Mouse (Mus musculus): ENCODE measurements around the gene Bckdha. TPM values are rescaled to one million over a fixed set of nuclear protein-coding genes. Genes with fewer than 3 reads are reported as not detected.

Bckdha gene
- total RNA-seq, 1 experiment, result 96.0 TPM

DNA sequence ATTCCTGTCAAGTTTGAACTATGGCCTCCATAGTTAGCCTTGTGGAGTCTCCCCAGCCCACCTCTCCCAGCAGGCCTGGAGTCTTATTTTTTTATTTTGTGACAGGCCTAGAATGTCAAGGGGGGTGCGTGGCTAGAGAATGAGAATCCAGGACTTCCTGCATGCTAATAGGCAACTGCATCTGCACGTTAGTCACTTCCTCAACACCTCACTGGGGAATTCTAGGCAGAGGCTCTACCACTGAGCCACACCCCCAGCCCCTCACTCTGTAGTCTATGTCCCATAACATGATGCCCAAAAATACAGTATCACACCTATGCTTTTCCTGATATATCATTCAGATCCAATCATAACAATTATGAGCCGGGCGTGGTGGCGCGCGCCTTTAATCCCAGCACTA lies 18.2 kb upstream of the Bckdha start:
- in situ Hi-C loops (cut with MboI; ENCODE audit: low sequenced_read_pairs in 2 of 2, unreplicated experiment in 2 of 2), result no loop called here
- Histone ChIP-seq H3K36me3 (ENCODE audit: control insufficient read depth, insufficient read depth, low read length, poor library complexity, severe bottlenecking) (no peaks in the 10 kb centered on the region), H3K4me1 (ENCODE audit: control insufficient read depth in 2 of 2, insufficient read depth in 2 of 2, low read length in 2 of 2, poor library complexity in 1 of 2) (peaks cover 0 to 6% of the 10 kb centered on the region in 2 experiments; a peak in 1 of 4 replicates), H3K9me3 (ENCODE audit: control insufficient read depth, insufficient read depth, low read depth, low read length) (no peaks in the 10 kb centered on the region), H3K27ac (ENCODE audit: insufficient read depth, low read depth, low read length, poor library complexity, severe bottlenecking) (no peak overlapping the region), H3K4me3 (ENCODE audit: insufficient read depth in 1 of 2, low read depth in 1 of 2, low read length in 2 of 2, poor library complexity in 1 of 2, severe bottlenecking in 1 of 2) (no peak overlapping the region), H3K9ac (ENCODE audit: insufficient read depth, low read depth, low read length, poor library complexity, severe bottlenecking) (no peak overlapping the region)
- TF ChIP-seq ZC3H11A (IDR thresholded peaks at IDR 0.05; ENCODE audit: borderline replicate concordance, low read depth, low read length) (no peak), MAFK (IDR thresholded peaks at IDR 0.05; ENCODE audit: insufficient read depth, low read depth, low read length) (no peak), CHD2 (IDR thresholded peaks at IDR 0.05; ENCODE audit: low read depth, low read length) (no peak), HCFC1 (IDR thresholded peaks at IDR 0.05; ENCODE audit: borderline replicate concordance, insufficient read depth, low read length) (no peak), ZNF384 (IDR thresholded peaks at IDR 0.05; ENCODE audit: low read depth, low read length) (no peak)
- DNase-seq (ENCODE audit: low read depth, low spot score), result no peak

DNA sequence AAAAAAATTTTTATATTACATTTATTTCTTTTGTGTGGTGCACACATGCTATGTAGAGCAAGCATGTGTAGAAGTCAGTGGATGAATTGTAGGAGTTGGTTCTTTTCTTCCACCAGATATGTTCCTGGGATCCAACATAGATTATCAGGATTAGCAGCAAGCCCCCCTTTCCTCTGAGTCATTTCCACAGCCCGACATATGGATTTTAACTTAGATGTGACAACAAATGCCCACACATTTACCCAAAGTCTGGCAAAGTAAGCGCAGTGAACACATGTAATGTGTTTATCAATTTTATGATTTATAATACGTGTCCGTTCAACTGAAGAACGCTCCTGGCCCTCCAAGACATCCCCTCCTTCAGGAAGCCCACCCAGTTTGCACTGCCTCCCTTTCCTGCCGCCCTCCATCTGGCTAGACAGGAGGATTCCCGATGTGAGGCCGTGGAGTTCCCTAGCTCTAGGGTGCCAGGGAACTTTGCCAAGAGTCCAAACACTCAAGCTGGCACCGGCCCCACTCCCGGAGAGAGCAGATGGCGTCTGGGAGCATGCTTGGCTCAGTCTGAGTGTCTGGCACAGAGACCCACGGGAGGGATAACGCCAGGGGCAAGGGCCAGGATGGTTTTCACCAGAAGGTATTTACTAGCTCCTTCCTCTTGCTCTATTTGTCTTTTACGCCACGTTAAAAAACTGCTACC lies 17.5 kb upstream of the Bckdha start:
- TF ChIP-seq MAFK (IDR thresholded peaks at IDR 0.05; ENCODE audit: insufficient read depth, low read depth, low read length) (no peak), ZC3H11A (IDR thresholded peaks at IDR 0.05; ENCODE audit: borderline replicate concordance, low read depth, low read length) (no peak), HCFC1 (IDR thresholded peaks at IDR 0.05; ENCODE audit: borderline replicate concordance, insufficient read depth, low read length) (no peak), CHD2 (IDR thresholded peaks at IDR 0.05; ENCODE audit: low read depth, low read length) (no peak), ZNF384 (IDR thresholded peaks at IDR 0.05; ENCODE audit: low read depth, low read length) (no peak)
- Histone ChIP-seq H3K4me1 (ENCODE audit: control insufficient read depth in 2 of 2, insufficient read depth in 2 of 2, low read length in 2 of 2, poor library complexity in 1 of 2) (peaks cover 0 to 6% of the 10 kb centered on the region in 2 experiments; a peak in 1 of 4 replicates), H3K4me3 (ENCODE audit: insufficient read depth in 1 of 2, low read depth in 1 of 2, low read length in 2 of 2, poor library complexity in 1 of 2, severe bottlenecking in 1 of 2) (no peak overlapping the region), H3K36me3 (ENCODE audit: control insufficient read depth, insufficient read depth, low read length, poor library complexity, severe bottlenecking) (no peaks in the 10 kb centered on the region), H3K9ac (ENCODE audit: insufficient read depth, low read depth, low read length, poor library complexity, severe bottlenecking) (no peak overlapping the region), H3K27ac (ENCODE audit: insufficient read depth, low read depth, low read length, poor library complexity, severe bottlenecking) (no peak overlapping the region), H3K9me3 (ENCODE audit: control insufficient read depth, insufficient read depth, low read depth, low read length) (no peaks in the 10 kb centered on the region)
- in situ Hi-C loops (cut with MboI; ENCODE audit: low sequenced_read_pairs in 2 of 2, unreplicated experiment in 2 of 2), result no loop called here
- DNase-seq (ENCODE audit: low read depth, low spot score), result no peak

DNA sequence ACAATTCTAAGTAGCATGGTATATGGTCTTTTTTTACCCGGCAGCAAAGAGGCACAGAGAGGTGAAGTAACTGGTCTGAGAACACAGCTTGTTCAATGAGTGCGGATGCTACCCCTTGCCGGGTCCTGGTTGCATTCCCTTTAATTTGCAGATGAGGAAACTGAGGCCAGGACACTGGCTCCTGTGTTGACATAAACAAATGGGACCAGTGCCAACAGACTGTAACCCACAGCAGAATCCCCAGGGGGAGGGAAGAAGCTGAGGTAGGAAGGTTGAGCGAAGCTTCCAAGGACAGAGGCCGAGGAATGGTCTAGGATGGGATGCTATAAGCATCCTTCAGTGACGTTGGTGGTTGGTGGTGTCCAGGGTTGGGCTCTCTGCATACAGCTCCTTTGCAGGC lies 16.6 kb upstream of the Bckdha start:
- in situ Hi-C loops (cut with MboI; ENCODE audit: low sequenced_read_pairs in 2 of 2, unreplicated experiment in 2 of 2), result no loop called here
- peaks cover 2% of the 10 kb centered on the region; the same call in 1 of the 2 replicates for H3K36me3 ChIP-seq (ENCODE audit: control insufficient read depth, insufficient read depth, low read length, poor library complexity, severe bottlenecking)
- H3K4me1 ChIP-seq (ENCODE audit: control insufficient read depth in 2 of 2, insufficient read depth in 2 of 2, low read length in 2 of 2, poor library complexity in 1 of 2), result peaks cover 0 to 9% of the 10 kb centered on the region in 2 experiments; a peak in 3 of 4 replicates
- no peak for DNase-seq (ENCODE audit: low read depth, low spot score)
- H3K9ac ChIP-seq (ENCODE audit: insufficient read depth, low read depth, low read length, poor library complexity, severe bottlenecking), result no peak overlapping the region
- TF ChIP-seq CHD2 (IDR thresholded peaks at IDR 0.05; ENCODE audit: low read depth, low read length) (no peak), HCFC1 (IDR thresholded peaks at IDR 0.05; ENCODE audit: borderline replicate concordance, insufficient read depth, low read length) (no peak), ZNF384 (IDR thresholded peaks at IDR 0.05; ENCODE audit: low read depth, low read length) (no peak), ZC3H11A (IDR thresholded peaks at IDR 0.05; ENCODE audit: borderline replicate concordance, low read depth, low read length) (no peak), MAFK (IDR thresholded peaks at IDR 0.05; ENCODE audit: insufficient read depth, low read depth, low read length) (no peak)
- H3K27ac ChIP-seq (ENCODE audit: insufficient read depth, low read depth, low read length, poor library complexity, severe bottlenecking), result no peak overlapping the region
- H3K4me3 ChIP-seq (ENCODE audit: insufficient read depth in 1 of 2, low read depth in 1 of 2, low read length in 2 of 2, poor library complexity in 1 of 2, severe bottlenecking in 1 of 2), result 0 out of 4 replicates have a peak overlapping the region, but pooled peaks of 1 of the 2 experiments have one; percentile 71
- no peaks in the 10 kb centered on the region for H3K9me3 ChIP-seq (ENCODE audit: control insufficient read depth, insufficient read depth, low read depth, low read length)

DNA sequence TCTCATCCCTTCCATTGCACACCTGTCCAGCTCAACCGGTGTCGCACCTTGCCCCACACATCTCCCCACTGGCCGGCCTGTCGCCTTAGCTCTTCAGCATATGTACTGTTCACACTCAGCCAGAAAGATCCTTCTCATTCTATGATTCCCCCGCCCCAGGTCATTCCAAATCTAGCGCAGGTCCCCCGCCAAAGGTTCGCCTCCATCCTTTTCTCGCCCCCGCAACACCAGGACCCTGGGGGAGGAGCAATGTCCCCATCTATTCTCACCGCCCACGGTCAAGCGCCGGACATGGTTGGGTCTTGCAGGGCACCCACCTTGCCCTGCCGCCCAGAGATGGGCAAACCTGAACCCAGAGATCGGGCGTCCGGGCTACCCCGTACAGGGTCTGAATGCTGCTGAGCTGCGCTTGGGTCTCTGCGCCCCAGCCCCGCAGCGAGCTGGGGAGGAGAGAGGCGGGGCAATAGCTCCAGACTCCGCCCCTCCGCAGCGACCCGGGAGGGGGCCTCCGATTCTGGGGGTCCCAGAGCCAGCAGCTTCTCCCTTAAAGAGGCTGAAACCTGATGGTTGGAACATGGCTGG lies 16.0 kb upstream of the Bckdha start, which contains the start of gene Tmem91:
Gene Tmem91, minus strand, starts transcription at position 448 of the 582 bp plus-strand sequence.
- Histone ChIP-seq H3K27ac (ENCODE audit: insufficient read depth, low read depth, low read length, poor library complexity, severe bottlenecking) (no peak within 1 kb of the TSS), H3K4me3 (ENCODE audit: insufficient read depth in 1 of 2, low read depth in 1 of 2, low read length in 2 of 2, poor library complexity in 1 of 2, severe bottlenecking in 1 of 2) (peak within 1 kb of the TSS; percentile 65 to 71), H3K4me1 (ENCODE audit: control insufficient read depth in 2 of 2, insufficient read depth in 2 of 2, low read length in 2 of 2, poor library complexity in 1 of 2) (peaks cover 4 to 14% of the 10 kb centered on the region in 2 experiments), H3K9me3 (ENCODE audit: control insufficient read depth, insufficient read depth, low read depth, low read length) (no peaks in the 10 kb centered on the region), H3K36me3 (ENCODE audit: control insufficient read depth, insufficient read depth, low read length, poor library complexity, severe bottlenecking) (peaks cover 4% of the 10 kb centered on the region; the same call in 1 of the 2 replicates), H3K9ac (ENCODE audit: insufficient read depth, low read depth, low read length, poor library complexity, severe bottlenecking) (peak within 1 kb of the TSS; percentile 54)
- DNase-seq (ENCODE audit: low read depth, low spot score), result no peak
- in situ Hi-C loops (cut with MboI; ENCODE audit: low sequenced_read_pairs in 2 of 2, unreplicated experiment in 2 of 2), result no loop called here
- TF ChIP-seq HCFC1 (IDR thresholded peaks at IDR 0.05; ENCODE audit: borderline replicate concordance, insufficient read depth, low read length) (no peak), ZNF384 (IDR thresholded peaks at IDR 0.05; ENCODE audit: low read depth, low read length) (no peak), ZC3H11A (IDR thresholded peaks at IDR 0.05; ENCODE audit: borderline replicate concordance, low read depth, low read length) (no peak), CHD2 (IDR thresholded peaks at IDR 0.05; ENCODE audit: low read depth, low read length) (no peak), MAFK (IDR thresholded peaks at IDR 0.05; ENCODE audit: insufficient read depth, low read depth, low read length) (no peak)
